Mouse (Mus musculus) spleen, adult 12 weeks (tissue): Measurements from ENCODE around the gene Cdhr2.
A peak's percentile ranks its signal among the peaks of the same experiment; 100 is the strongest.

Experiments
- DNase-seq: peaks from one replicate; pipeline ENCODE4 v3.0.0; 2022; ENCODE audit warnings: low spot score

The Cdhr2 gene

DNA sequence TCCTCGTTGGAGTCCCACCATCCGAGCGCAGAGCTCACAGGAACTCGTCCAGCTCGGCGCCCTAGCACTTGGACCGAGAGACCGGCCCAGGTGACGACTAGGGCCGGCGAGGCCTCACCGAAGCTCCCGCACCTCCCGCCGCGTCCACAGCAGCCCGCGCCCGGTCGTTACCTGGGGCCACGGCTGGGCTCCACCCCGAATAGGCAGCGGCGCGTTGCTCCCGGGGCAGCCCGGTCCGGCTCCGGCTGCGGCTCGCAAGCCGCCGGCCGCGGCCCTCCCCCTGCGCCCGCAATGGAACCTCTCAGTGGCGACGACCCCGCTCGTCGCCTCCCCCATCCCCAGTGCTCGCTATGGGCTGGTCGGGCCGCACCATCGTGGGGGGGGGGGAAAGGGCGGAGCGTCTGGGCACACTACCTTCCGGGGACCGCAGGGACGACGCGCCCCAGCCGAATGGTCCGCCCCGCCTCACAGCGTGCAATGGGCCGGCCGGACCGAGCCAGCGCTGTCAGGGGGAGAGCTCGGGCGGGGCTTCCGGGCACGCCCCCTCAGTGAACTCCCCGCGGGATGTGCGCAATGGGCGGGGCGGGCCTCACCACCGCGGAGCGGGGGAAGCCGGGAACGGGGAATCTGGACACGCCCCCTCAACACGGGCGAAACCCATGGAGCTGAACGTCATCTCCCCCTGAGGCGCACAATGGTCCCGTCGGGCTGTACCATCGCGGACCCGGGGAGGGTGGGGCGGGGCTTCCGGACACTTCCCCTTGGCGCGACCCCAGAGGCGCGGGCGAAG lies 7.5 kb upstream of the Cdhr2 start, which contains the start of gene Rnf44:
TSS of gene Rnf44 (minus strand) at position 350 of the 790 bp plus-strand sequence.
- DNase-seq, result peak; percentile 99

DNA sequence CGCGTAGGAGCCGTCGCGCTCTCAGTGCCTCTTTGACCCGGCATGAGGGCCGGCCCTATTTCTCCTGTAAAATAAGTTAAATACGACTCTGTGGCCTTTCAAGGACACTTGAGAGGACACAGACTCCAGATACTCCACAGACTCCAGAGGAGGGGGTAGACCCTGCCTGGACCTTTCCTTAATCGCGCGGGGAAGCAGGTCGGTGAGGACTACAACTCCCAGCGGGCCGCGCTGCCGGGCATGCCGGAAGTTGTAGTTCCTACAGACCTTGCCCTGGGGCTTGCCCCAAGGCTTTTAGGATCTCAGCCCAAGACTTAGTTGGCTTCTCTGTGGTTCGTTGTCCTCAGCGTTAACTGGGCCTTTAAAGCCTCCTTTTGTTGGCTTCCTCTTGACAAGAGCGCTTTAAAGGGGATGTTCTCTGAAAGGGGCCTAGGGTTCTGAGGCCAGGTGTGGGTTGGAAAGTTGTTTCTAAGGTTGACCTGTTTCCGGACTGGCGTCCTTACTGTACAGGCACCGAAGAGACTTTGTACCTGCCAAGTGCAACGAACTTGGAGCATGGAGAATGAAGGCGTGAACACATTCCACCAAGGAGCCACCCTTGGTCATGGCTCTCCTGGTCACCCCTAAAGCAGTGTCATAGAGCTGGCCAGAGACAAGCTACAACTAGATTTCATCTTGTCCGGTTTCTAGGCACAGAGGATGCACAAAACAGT lies 6.8 kb upstream of the Cdhr2 start:
- peak; percentile 87 for DNase-seq

DNA sequence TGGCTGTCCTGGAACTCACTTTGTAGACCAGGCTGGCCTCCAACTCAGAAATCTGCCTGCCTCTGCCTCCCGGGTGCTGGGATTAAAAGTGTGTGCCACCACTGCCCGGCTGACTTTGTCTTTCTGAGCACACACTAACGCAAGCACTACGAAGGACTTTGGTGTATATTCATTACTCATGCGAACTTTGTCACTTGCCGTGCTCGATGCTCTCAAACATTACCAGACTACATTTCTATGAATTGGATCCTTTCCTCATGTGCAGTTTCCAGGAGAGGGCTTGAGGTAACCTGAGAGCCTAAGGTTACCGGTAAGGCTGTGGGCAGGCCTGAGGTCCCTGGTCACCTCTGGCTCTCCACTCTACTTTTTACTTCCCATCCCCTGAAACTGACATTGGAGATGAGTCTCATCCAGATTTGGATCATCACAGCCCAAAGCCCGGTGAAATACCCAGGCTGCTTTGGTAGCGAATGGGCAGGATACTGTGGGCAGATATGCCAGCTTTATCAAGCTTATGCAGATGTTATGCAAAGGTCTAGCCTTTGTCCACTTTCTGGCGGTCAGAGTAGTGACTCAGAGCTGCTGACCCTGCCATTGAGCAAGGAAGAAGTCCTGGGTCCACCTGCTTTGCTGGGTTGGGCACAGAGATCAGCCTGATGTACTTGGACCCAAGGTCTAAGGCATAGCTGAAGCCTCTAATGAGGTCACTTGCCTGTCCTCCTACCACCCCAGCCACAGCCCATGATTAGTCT lies 5.6 kb upstream of the Cdhr2 start:
- DNase-seq, result no peak

DNA sequence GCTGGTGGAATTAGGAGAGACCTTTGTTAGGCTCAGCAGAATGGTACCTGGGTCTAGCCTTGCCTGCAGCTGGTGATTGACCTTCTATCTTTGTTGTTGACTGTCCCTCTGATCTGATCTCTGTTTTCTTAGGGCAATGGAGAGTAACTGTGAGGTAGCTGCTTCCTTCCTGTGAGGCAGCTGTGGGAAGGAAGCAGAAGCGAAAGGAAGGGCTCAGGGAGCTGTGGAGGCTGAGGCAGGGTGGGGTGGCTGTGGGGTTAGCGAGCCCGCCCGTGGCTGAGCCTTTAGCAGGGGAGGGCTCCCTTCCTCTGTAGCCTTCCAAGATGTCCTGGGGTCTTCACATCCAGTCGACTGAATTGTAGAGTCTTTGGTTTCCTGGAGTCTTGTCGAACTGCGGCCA lies 1.2 kb downstream of the Cdhr2 start:
- no peak for DNase-seq

DNA sequence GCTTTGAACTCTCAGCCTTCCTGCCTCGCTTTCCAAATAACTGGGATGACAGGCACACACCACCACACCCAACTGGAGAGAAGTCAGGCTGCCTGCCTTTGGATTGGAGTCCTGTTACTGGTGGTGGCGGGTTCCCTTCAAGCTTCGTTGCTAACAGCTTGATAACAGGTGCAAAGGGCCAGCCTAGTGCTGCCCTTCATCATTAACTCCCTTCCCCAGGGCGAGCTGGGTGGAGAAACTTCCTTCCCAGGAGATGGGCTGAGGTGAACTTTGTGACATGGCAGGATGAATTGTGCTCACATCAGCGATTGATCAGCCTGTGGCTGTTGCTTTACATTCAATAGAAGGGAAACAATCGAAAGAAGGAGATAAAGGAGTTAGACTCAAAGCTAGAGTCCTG lies 3.6 kb downstream of the Cdhr2 start:
- DNase-seq, result no peak

DNA sequence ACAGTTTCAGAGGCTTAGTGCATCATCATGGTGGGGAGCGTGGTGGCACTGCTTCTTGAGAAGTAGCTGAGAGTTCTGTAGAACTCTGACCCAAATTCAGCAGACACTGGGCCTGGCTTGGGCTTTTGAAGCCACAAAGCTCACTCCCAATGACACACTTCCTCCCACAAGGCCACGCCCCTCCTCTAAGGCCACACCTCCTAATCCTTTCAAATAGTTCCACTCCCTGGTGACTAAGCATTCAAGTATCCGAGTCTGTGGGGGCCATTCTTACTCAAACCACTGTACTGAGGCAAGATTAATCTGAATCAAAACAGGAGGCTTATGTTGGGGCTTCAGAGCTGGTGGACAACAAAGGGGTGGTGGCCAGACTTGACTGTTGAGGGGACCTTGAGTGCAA lies 9.6 kb downstream of the Cdhr2 start:
- no peak for DNase-seq

DNA sequence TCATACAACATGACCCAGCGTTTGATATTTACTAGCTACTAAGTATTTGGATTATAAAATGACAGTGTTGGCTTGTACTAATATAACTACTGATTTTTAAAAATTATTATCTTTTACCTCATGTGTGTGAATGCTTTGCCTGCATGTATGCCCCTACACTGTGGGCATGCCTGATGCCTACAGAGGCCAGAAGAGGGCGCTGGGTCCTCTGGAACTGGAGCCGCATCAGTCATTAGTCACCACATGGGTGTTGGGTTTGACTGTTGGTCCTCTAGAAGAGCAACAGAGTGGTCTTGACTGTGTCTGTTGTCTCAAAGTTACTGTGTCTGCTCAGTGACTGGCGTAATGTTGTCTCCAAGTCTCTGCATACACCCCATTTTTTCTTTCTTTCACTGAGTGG lies 13.1 kb downstream of the Cdhr2 start:
- DNase-seq, result no peak

DNA sequence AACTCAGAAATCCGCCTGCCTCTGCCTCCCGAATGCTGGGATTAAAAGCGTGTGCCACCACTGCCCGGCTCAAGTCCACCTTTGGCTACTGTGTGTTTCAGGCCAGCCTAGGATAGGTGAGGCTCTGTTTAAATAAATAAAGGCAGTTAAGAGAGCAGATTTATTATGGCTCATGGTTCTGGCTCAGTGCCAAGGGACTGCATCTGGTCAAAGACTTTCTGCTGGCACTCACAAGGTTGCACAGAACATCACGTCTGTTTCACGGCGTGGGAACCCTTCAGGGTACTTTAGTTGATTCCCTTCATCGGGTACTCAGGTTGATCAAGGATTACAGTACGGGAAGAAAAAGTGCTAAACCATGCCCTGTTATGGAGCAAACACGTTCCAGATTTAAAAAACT lies 13.7 kb downstream of the Cdhr2 start:
- DNase-seq, result no peak

DNA sequence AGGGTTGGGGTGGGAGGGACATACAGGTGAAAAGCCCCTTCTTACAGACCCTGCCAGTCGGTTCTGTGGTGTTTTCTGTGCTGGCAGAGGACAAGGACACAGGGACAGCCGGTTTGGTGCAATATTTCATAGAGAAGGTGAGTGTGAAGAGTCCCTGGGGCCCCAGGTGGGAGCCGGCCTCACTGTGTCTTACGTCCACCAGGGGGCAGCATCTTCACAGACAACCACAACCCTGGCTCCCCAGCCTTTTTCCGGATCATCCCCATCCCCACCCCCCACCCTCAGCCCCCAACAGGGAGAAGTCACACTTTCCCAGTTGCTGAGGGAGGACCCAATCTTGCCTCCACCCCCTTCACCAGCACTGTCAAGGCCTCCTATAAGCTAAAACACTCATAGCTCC lies 15.7 kb downstream of the Cdhr2 start:
- DNase-seq, result peak; percentile 20

DNA sequence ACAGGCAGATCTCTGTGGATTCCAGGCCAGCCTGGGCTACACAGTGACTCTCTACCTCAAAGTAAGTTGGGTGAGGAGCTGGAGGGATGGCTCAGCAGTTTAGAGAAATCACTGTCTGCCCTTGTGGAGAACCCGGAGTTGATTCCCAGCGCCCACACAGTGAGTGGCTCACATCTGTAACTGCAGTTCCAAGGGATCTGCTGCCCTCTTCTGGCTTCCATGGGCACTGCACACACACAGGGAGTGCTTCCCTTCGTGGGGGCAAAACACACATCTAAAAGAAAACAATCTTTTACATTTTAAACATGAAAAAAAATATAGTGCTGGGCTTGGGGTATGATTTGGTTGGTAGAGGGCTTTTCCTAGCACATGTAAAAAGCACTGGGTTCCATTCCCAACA lies 21.9 kb downstream of the Cdhr2 start:
- DNase-seq, result no peak

DNA sequence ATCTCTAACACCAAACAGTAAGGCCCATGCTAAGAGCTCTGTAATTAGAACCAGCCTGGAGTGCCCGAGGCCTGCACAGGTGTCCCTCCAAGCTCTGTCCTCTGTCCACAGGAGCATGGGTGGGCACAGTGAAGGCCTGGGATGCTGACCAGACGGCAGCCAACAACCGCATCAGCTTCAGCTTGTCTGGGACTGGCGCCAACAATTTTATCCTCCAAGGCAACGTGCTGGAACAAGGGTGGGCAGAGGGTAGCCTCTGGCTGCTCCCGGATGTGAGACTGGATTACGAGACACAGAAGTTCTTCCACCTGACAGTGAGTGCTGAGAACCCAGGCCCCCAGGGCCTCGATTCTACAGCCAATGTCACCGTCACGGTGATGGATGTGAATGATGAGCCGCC lies 24.9 kb downstream of the Cdhr2 start:
- DNase-seq, result no peak

DNA sequence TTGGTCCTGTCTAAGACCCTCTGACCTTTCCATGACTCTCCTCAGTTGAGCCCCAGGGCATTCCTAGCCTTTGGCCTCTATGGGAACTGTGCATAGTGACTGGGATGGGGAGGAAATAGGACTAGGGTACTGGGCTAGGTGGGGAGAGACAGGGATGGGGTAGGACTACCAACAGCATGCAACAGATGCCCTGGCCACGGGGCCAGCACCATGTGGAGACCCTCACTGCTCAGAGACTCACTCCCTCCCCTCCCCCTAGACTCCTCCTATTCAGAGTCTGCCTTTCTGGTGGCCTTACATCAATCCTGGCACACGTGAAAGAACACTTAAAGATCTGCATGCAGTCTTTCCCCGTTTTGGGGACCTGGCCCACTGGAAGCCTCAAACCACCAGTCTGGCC lies 35.7 kb downstream of the Cdhr2 start:
- no peak for DNase-seq

DNA sequence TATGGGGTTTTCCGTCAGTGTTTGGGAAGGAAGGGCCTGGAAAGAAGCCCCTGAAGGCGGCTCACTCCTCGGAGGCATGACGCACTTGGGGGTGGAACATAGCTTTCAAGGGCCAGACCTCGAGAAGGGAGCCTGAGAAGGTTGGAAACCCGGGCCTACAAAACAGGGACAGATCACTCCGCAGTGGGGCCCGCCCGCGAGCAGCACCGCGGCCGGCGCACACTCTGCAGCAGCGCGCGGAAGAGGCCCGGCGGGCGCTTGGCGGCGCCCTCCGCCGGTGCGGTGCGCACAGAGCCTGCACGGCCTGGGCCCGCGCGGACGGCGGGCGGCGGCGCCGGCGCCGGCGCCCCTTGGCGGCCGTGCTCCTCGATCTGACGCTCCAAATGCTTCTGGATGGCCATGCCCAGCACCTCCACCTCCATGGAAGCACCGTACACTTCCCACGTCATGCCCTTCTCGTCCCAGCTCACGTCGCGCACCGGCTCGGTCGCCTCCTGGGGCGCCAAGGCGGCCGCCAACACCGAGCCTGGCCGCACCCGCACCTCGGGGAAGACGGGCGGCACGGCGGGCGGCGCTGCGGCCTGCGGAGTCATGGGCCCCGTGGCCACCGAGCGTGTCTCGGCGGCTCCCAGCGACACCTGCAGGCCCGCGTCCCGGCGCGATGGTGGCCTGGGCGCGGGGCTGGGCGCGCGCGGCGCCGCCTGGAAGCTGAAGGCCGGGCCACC lies 36.4 kb downstream of the Cdhr2 start:
- DNase-seq, result no peak

DNA sequence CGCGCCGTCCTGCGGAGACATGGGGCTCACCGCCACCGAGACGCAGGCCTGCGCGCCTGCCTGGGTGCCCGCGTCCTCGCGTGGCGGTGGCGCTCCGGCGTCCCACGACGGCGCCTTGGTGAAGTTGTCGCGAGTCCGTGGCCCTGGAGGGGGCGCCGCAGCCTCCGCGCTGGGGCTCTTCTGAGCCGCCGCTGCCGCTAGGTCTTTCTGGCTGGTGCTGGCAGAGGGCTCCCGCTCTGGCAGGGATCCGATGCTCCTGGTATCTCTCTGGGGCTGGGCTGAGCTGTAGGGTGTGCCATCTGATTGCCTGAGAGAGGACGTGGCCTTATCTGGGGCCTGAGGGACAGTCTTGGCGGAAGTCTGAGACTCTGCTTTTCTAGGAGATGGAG lies 36.9 kb downstream of the Cdhr2 start:
- DNase-seq, result no peak

DNA sequence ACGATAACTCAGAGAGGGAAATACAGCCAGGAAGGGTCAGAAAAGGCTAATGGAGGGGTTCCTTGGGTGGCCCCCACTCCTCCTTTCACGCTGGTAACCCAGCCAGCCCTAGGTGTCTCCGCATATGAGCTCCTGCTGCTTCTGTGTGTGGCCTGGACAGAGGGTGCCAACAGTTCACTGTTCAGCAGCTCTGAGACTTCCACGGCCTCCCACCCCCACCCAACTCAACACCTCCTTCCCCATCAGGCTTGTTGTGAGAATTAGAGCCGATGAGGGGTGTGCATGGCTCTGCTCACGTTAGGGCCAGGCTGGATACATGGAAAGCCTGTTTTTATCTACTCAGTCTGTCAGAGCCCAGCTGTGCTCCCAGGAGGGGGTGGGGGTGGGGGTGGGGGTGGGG lies 44.8 kb downstream of the Cdhr2 start:
- DNase-seq, result no peak

DNA sequence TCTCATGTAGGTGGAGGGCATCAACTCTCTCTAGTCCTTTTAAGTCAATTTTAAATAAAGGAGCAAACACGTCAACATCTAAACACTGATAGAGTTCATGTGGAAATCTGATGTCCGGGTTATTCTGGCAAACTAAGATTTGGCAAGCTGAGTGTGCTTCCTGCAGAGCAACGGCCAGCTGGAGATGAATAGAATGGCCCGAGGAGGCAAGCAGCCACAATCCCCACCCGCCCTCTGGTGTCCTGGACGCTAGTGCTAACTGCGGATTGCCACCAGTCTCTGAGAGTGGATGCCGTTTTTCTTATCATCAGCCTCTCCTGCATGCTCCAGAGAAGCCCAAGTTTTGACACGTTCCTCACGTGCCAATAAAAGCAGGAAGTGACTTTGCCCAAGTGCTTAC lies 45.6 kb downstream of the Cdhr2 start:
- no peak for DNase-seq

DNA sequence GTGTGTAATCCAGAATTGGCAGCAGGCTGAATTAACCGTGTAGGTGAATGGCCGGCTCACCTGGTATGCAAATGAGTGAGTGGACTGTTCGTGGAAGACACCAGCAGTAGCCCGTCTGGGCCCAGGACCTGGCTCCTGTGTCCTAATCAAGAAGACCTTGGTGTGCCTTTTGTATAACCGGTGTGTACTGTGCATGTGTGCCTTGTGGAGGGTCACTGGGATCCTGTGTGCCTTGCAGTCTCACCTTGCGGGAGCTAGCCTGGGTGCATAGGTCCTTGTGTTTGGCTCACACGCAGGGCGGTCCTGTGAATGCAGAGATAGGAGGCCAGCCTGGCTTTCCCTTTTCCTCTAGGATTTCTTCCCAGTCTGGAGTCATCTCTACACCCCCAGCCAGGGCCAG lies 46.9 kb downstream of the Cdhr2 start:
- no peak for DNase-seq

DNA sequence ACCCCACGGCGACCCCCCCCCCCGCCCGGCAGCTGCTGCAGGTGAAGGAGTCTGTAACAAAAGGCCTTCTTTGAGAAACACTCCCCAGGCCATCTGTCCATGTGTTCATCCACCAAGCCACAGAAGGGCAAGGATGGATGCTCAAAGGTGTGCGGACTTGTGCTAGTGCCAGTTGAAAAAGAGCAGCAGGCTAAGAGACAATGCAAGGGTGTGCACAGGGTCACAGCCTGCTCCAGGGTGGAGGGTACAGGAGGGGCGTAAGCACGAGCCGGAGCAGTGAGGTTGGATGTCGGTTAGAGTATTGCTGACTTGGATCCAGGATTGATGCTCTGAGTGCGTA lies 47.4 kb downstream of the Cdhr2 start:
- no peak for DNase-seq

DNA sequence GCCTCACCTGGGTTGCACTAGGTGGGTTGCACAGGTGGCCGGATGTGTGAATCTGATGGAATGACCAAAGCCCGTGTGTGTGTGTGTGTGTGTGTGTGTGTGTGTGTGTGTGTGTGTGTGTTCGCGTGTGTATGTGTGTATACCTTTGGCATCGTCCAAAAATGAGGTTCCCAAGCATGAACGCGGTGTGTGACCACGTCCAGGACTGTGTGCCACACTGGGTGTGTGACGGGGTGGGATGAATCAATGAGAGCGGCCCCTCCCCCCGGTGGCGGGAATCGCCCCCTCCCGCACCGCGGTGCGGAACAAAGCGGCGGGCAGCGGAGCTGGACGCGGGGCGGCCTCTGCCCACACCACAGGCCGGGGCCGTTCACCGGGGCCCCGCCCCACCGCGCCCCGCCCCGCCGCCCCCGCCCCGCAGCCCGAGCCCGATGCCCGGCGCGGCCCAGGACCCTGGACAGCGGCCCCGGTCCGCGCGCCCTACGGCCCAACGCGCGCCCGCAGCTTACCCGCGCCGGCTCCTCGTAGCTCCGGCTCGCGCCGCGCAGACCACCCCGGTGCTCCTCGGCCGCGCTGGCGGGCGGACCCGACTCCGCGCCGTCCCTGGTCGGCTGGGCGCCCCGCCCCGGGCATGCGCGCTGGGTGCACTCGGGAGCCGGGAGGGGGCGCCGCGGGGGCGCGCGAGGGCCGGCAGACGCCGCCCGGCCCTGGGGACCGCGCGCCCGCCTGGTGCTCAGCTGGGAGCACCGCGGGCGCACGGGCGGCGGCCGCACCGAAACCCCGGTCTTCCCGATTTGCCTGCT lies 48.0 kb downstream of the Cdhr2 start:
- DNase-seq, result no peak

DNA sequence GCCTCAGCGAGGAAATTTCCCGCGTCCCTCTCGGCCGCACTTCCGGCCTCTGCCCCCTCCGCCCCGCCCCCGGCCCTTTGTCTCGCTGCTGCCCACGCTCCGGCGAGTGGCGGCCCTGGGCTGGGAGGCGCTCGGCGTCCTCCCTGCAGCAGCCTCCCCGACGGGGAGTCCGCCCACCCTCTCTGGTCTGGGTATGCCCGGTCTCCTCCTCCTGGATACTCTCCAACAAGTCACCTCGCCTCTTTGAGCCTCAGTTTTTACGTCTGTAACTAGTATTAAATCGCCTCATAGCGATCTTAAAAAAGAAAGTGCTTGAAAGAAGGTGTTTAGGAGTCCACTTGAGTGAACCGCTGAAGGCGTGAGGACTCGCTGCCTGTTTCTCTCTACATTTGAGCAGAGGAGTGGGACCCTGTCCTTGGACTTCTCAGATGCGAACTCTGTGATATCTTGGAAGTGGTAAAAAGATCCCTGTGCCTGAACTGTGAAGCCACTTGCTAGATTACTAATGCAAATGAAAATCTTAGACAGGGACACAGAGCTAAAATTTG lies 48.7 kb downstream of the Cdhr2 start, which contains the start of gene Gprin1:
TSS of gene Gprin1 (minus strand) at position 11 of the 548 bp plus-strand sequence.
- no peak for DNase-seq

DNA sequence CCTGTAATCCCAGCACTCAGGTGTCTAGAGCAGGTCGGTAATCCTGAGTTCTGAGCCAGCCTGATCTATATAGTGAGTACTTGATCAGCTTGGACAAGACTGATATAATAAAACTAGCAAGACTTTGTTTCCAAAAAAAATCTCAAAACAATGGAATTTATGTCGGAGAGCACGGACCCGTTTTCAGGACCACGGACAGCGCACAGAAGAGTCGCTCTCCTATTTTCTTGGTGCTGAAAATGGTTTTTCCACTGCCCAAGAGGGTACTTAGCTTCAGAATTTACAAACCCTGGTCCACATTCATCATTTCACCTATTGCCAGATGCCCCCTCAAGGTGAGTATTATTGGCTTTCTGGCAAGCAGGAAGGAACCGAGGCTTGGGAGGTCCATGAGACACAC lies 49.4 kb downstream of the Cdhr2 start:
- no peak for DNase-seq
